Mouse (Mus musculus): ENCODE data around the gene Gm10447. TPM values are rescaled to one million over a fixed set of nuclear protein-coding genes. Genes with fewer than 3 reads are reported as not detected.

Gm10447 gene
- polyA plus RNA-seq, 1 experiment from 2014 or later = not detected

- no peak for ATAC-seq (ENCODE audit: low FRiP score, low TSS enrichment)
- WGBS = 94% methylated on average over 9 of the region's 9 CpGs
- Histone ChIP-seq H3K9ac (ENCODE audit: low read depth, low read length) (no peak overlapping the region), H3K4me3 (ENCODE audit: low read length) (no peak overlapping the region), H3K4me1 (ENCODE audit: control insufficient read depth, insufficient read depth, low read length) (no peaks in the 10 kb centered on the region), H3K9me3 (ENCODE audit: control insufficient read depth, low read length) (no peaks in the 10 kb centered on the region), H3K27ac (ENCODE audit: low read depth, low read length) (no peak overlapping the region), H3K4me2 (replicated peaks; ENCODE audit: low read depth, low read length) (no peak overlapping the region), H3K36me3 (ENCODE audit: control insufficient read depth, insufficient read depth, low read length) (no peaks in the 10 kb centered on the region), H3K27me3 (ENCODE audit: control insufficient read depth, insufficient read depth, low read length) (peaks cover 2% of the 10 kb centered on the region; the same call in 1 of the 2 replicates)
These were observed 4.5 kb downstream of the Gm10447 start for GRCm38 (mm10) chr11:53452396-53452795.

- H3K9ac ChIP-seq (ENCODE audit: low read depth, low read length) = no peak overlapping the region
- no peak overlapping the region for H3K4me2 ChIP-seq (replicated peaks; ENCODE audit: low read depth, low read length)
- H3K27me3 ChIP-seq (ENCODE audit: control insufficient read depth, insufficient read depth, low read length) = no peaks in the 10 kb centered on the region
- no peaks in the 10 kb centered on the region for H3K9me3 ChIP-seq (ENCODE audit: control insufficient read depth, low read length)
- WGBS = 56% methylated on average over 2 of the region's 2 CpGs
- no peaks in the 10 kb centered on the region for H3K4me1 ChIP-seq (ENCODE audit: control insufficient read depth, insufficient read depth, low read length)
- H3K27ac ChIP-seq (ENCODE audit: low read depth, low read length) = no peak overlapping the region
- no peaks in the 10 kb centered on the region for H3K36me3 ChIP-seq (ENCODE audit: control insufficient read depth, insufficient read depth, low read length)
- no peak overlapping the region for H3K4me3 ChIP-seq (ENCODE audit: low read length)
- ATAC-seq (ENCODE audit: low FRiP score, low TSS enrichment) = no peak
These were observed 5.5 kb downstream of the Gm10447 start for GRCm38 (mm10) chr11:53451361-53451760.

- WGBS = 32% methylated on average over 15 of the region's 15 CpGs
- ATAC-seq (ENCODE audit: low FRiP score, low TSS enrichment) = no peak
- H3K9ac ChIP-seq (ENCODE audit: low read depth, low read length) = no peak overlapping the region
- no peaks in the 10 kb centered on the region for H3K27me3 ChIP-seq (ENCODE audit: control insufficient read depth, insufficient read depth, low read length)
- no peaks in the 10 kb centered on the region for H3K4me1 ChIP-seq (ENCODE audit: control insufficient read depth, insufficient read depth, low read length)
- no peaks in the 10 kb centered on the region for H3K9me3 ChIP-seq (ENCODE audit: control insufficient read depth, low read length)
- H3K27ac ChIP-seq (ENCODE audit: low read depth, low read length) = no peak overlapping the region
- no peak overlapping the region for H3K4me2 ChIP-seq (replicated peaks; ENCODE audit: low read depth, low read length)
- no peaks in the 10 kb centered on the region for H3K36me3 ChIP-seq (ENCODE audit: control insufficient read depth, insufficient read depth, low read length)
- no peak overlapping the region for H3K4me3 ChIP-seq (ENCODE audit: low read length)
These were observed 6.7 kb downstream of the Gm10447 start for GRCm38 (mm10) chr11:53450070-53450705.

DNA sequence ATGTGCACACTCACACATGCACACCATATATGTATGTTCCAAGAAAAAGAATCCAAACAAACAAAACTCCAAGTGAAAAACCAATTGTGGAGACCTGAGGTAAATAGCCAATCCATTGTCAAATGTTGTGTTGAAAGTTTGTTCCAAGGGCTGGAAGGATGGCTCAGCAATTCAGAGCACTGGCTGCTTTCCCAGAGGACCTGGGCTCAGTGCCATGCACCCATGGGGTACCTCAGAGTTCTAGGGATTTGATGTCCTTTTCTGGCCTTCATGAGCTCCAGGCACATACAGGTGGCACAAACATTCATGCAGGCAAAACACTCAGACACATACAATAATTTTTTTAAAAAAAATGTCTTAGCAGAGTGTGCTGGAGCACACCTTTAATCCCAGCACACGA, 8.4 kb downstream of the Gm10447 start:
- Histone ChIP-seq H3K9me3 (ENCODE audit: control insufficient read depth, low read length) (no peaks in the 10 kb centered on the region), H3K9ac (ENCODE audit: low read depth, low read length) (no peak overlapping the region), H3K27ac (ENCODE audit: low read depth, low read length) (no peak overlapping the region), H3K36me3 (ENCODE audit: control insufficient read depth, insufficient read depth, low read length) (no peaks in the 10 kb centered on the region), H3K4me2 (replicated peaks; ENCODE audit: low read depth, low read length) (no peak overlapping the region), H3K4me1 (ENCODE audit: control insufficient read depth, insufficient read depth, low read length) (no peaks in the 10 kb centered on the region), H3K4me3 (ENCODE audit: low read length) (no peak overlapping the region), H3K27me3 (ENCODE audit: control insufficient read depth, insufficient read depth, low read length) (no peaks in the 10 kb centered on the region)
- ATAC-seq (ENCODE audit: low FRiP score, low TSS enrichment) = no peak
- 81% methylated on average over 1 of the region's 1 CpGs for WGBS

DNA sequence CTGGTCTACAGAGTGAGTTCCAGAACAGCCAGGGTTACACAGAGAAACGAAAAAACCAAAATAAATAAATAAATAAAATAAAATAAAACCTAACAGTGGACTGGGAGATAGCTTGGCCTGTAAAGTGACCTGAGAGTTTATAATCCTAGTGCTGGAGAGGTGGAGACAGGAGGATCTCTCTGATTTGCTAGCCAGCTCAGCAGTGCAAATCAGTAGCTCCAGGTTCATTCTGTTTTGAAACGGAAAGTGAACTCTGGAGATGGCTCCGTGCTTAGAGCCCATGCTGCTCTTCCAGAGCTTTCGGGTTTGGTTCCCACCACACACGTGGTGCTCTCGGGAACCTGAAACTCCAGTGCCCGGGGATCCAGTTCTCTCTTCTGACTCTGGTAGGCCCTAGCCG, 8.9 kb downstream of the Gm10447 start:
- Histone ChIP-seq H3K36me3 (ENCODE audit: control insufficient read depth, insufficient read depth, low read length) (no peaks in the 10 kb centered on the region), H3K9ac (ENCODE audit: low read depth, low read length) (no peak overlapping the region), H3K9me3 (ENCODE audit: control insufficient read depth, low read length) (no peaks in the 10 kb centered on the region), H3K4me1 (ENCODE audit: control insufficient read depth, insufficient read depth, low read length) (no peaks in the 10 kb centered on the region), H3K27me3 (ENCODE audit: control insufficient read depth, insufficient read depth, low read length) (no peaks in the 10 kb centered on the region), H3K4me2 (replicated peaks; ENCODE audit: low read depth, low read length) (no peak overlapping the region), H3K4me3 (ENCODE audit: low read length) (no peak overlapping the region), H3K27ac (ENCODE audit: low read depth, low read length) (no peak overlapping the region)
- 88% methylated on average over 8 of the region's 8 CpGs for WGBS
- no peak for ATAC-seq (ENCODE audit: low FRiP score, low TSS enrichment)

DNA sequence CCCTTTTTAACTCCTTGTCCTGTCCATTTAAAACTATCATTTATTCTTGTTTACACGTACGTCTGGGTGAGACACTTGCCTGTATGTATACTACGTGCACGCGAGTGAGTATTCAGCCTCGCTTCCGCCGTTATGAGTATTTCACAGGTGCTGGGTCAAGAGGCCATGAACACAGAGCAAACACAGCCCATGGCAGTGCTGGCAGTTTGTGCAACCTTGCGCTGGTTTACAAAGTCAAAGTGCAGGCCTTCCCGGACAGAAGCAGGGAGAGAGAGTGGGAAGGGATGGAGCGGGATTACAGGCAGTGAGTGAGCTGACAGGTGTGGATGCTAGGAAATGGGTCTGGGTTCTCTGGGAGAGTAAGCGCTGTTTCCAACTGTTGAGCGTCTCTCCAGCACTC, 10.7 kb downstream of the Gm10447 start:
- Histone ChIP-seq H3K4me3 (ENCODE audit: low read length) (no peak overlapping the region), H3K27me3 (ENCODE audit: control insufficient read depth, insufficient read depth, low read length) (no peaks in the 10 kb centered on the region), H3K36me3 (ENCODE audit: control insufficient read depth, insufficient read depth, low read length) (no peaks in the 10 kb centered on the region), H3K4me1 (ENCODE audit: control insufficient read depth, insufficient read depth, low read length) (no peaks in the 10 kb centered on the region), H3K27ac (ENCODE audit: low read depth, low read length) (no peak overlapping the region), H3K9ac (ENCODE audit: low read depth, low read length) (no peak overlapping the region), H3K4me2 (replicated peaks; ENCODE audit: low read depth, low read length) (no peak overlapping the region), H3K9me3 (ENCODE audit: control insufficient read depth, low read length) (no peaks in the 10 kb centered on the region)
- WGBS = 89% methylated on average over 13 of the region's 13 CpGs
- no peak for ATAC-seq (ENCODE audit: low FRiP score, low TSS enrichment)

DNA sequence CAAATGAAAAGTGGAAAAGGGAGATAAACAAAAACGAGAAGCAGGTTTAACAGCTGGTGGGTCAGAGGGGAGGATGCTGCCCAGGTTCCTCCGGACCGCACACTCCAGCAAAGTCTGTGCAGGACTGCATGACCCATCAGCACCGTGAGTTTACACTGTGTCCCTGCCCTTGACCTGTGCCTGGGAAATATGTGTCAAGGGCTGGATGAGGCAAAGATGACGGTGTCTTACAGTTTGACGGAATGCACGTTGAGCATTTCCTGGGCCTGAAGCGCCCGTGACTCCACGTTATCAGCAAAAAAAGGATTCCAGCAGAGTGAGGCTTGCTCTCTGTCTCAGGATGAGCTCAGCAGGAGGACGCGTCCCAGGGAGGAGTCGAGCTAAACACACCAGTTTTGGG, 11.3 kb downstream of the Gm10447 start:
- Histone ChIP-seq H3K4me2 (replicated peaks; ENCODE audit: low read depth, low read length) (no peak overlapping the region), H3K36me3 (ENCODE audit: control insufficient read depth, insufficient read depth, low read length) (no peaks in the 10 kb centered on the region), H3K4me1 (ENCODE audit: control insufficient read depth, insufficient read depth, low read length) (no peaks in the 10 kb centered on the region), H3K27ac (ENCODE audit: low read depth, low read length) (no peak overlapping the region), H3K9ac (ENCODE audit: low read depth, low read length) (no peak overlapping the region), H3K4me3 (ENCODE audit: low read length) (no peak overlapping the region), H3K9me3 (ENCODE audit: control insufficient read depth, low read length) (no peaks in the 10 kb centered on the region), H3K27me3 (ENCODE audit: control insufficient read depth, insufficient read depth, low read length) (no peaks in the 10 kb centered on the region)
- WGBS = 77% methylated on average over 13 of the region's 13 CpGs
- no peak for ATAC-seq (ENCODE audit: low FRiP score, low TSS enrichment)

DNA sequence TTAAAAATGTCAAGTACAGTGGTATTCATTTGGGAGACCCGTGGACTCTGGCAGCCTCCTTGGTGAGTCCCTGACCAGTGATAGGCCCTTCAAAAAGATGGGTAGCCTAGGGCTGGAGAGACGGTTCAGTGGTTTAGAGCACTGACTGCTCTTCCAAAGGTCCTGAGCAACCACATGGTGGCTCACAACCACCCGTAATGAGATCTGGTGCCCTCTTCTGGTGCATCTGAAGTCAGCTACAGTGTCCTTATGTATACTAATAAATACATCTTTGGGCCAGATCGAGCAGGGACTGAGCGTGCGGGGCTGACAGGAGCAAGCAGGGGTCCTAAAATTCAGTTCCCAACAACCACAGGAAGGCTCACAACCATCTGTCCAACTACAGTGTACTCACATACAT, 13.0 kb downstream of the Gm10447 start:
- Histone ChIP-seq H3K9ac (ENCODE audit: low read depth, low read length) (no peak overlapping the region), H3K4me2 (replicated peaks; ENCODE audit: low read depth, low read length) (no peak overlapping the region), H3K9me3 (ENCODE audit: control insufficient read depth, low read length) (no peaks in the 10 kb centered on the region), H3K36me3 (ENCODE audit: control insufficient read depth, insufficient read depth, low read length) (no peaks in the 10 kb centered on the region), H3K27me3 (ENCODE audit: control insufficient read depth, insufficient read depth, low read length) (no peaks in the 10 kb centered on the region), H3K4me3 (ENCODE audit: low read length) (no peak overlapping the region), H3K4me1 (ENCODE audit: control insufficient read depth, insufficient read depth, low read length) (no peaks in the 10 kb centered on the region), H3K27ac (ENCODE audit: low read depth, low read length) (no peak overlapping the region)
- WGBS = 38% methylated on average over 6 of the region's 6 CpGs
- no peak for ATAC-seq (ENCODE audit: low FRiP score, low TSS enrichment)

GRCm38 (mm10) chr11:53441921-53442320, 15.0 kb downstream of the Gm10447 start:
- WGBS = 37% methylated on average over 12 of the region's 12 CpGs
- Histone ChIP-seq H3K9me3 (ENCODE audit: control insufficient read depth, low read length) (no peaks in the 10 kb centered on the region), H3K27ac (ENCODE audit: low read depth, low read length) (no peak overlapping the region), H3K9ac (ENCODE audit: low read depth, low read length) (no peak overlapping the region), H3K36me3 (ENCODE audit: control insufficient read depth, insufficient read depth, low read length) (no peaks in the 10 kb centered on the region), H3K4me3 (ENCODE audit: low read length) (no peak overlapping the region), H3K4me1 (ENCODE audit: control insufficient read depth, insufficient read depth, low read length) (no peaks in the 10 kb centered on the region), H3K4me2 (replicated peaks; ENCODE audit: low read depth, low read length) (no peak overlapping the region), H3K27me3 (ENCODE audit: control insufficient read depth, insufficient read depth, low read length) (no peaks in the 10 kb centered on the region)
- no peak for ATAC-seq (ENCODE audit: low FRiP score, low TSS enrichment)
